In genomic region chr3:87948378-87949265, GRCm38 (mm10) we compare ENCODE assay signal across 8 mouse cellular contexts. TPM values are rescaled to one million over a fixed set of nuclear protein-coding genes. Genes with fewer than 3 reads are reported as not detected.
A peak's percentile ranks its signal among the peaks of the same experiment; 100 is the strongest.
DNase-seq lines count a peak whose midpoint lies in the region; ATAC-seq lines count a peak whose summit lies in the region.

Gene Crabp2 (plus strand): TSS chr3:87948666.

- H3K4me1 ChIP-seq in lung, embryonic 16.5 days (replicated peaks; ENCODE audit: control insufficient read depth, insufficient read depth, low read length), result peaks cover 41% of the 10 kb centered on the region
- H3K4me1 ChIP-seq in intestine, embryonic 14.5 days (replicated peaks; ENCODE audit: control insufficient read depth, insufficient read depth, low read length), result peaks cover 50% of the 10 kb centered on the region

- no peak for DNase-seq in lung, postnatal 10 days
- DNase-seq in embryo, embryonic 9.5 days (ENCODE audit: extremely low spot score), result peak; percentile 87
- peak; percentile 72 for DNase-seq in intestine, embryonic 14.5 days (ENCODE audit: low spot score)
- DNase-seq in naive thymus-derived CD4-positive, alpha-beta T cell, adult 2 months (ENCODE audit: low read depth), result peak; percentile 39
- DNase-seq in layer of hippocampus, adult 9-11 months, result no peak
- no peak for DNase-seq in thymus, postnatal 10 days (ENCODE audit: low spot score in 2 of 2)
- no peak for DNase-seq in layer of hippocampus, postnatal 14 days (ENCODE audit: low spot score in 2 of 2)

- ATAC-seq in lung, embryonic 16.5 days (ENCODE audit: low read depth), result no peak
- no peak; the same call in 1 of the 2 replicates for ATAC-seq in intestine, embryonic 14.5 days (replicated peaks; ENCODE audit: low FRiP score, low TSS enrichment, low read depth)

- H3K4me2 ChIP-seq in lung, embryonic 16.5 days (ENCODE audit: low read depth, low read length), result peak within 1 kb of the TSS; percentile 63
- H3K4me2 ChIP-seq in intestine, embryonic 14.5 days (ENCODE audit: low read length), result peak within 1 kb of the TSS; percentile 63

- WGBS in lung, embryonic 16.5 days, result 5% methylated on average over 35 of the region's 35 CpGs
- WGBS in intestine, embryonic 14.5 days, result 4% methylated on average over 35 of the region's 35 CpGs

- peak within 1 kb of the TSS; percentile 24 for H3K4me3 ChIP-seq in lung, embryonic 16.5 days (ENCODE audit: low read length)
- H3K4me3 ChIP-seq in intestine, embryonic 14.5 days (ENCODE audit: low read depth, low read length), result peak within 1 kb of the TSS; percentile 20

- H3K9me3 ChIP-seq in lung, embryonic 16.5 days (ENCODE audit: control insufficient read depth, low read length), result no peaks in the 10 kb centered on the region
- no peaks in the 10 kb centered on the region for H3K9me3 ChIP-seq in intestine, embryonic 14.5 days (ENCODE audit: control insufficient read depth, low read length)

- H3K27me3 ChIP-seq in lung, embryonic 16.5 days (ENCODE audit: control insufficient read depth, insufficient read depth, low read depth, low read length), result peaks cover 9% of the 10 kb centered on the region
- peaks cover 27% of the 10 kb centered on the region for H3K27me3 ChIP-seq in intestine, embryonic 14.5 days (replicated peaks; ENCODE audit: control insufficient read depth, insufficient read depth, low read length)

- H3K36me3 ChIP-seq in lung, embryonic 16.5 days (ENCODE audit: control insufficient read depth, insufficient read depth, low read length), result no peaks in the 10 kb centered on the region
- H3K36me3 ChIP-seq in intestine, embryonic 14.5 days (ENCODE audit: control insufficient read depth, insufficient read depth, low read length), result no peaks in the 10 kb centered on the region

- H3K27ac ChIP-seq in lung, embryonic 16.5 days (ENCODE audit: low read length), result no peak within 1 kb of the TSS
- no peak within 1 kb of the TSS for H3K27ac ChIP-seq in intestine, embryonic 14.5 days (ENCODE audit: low read depth)

- H3K9ac ChIP-seq in lung, embryonic 16.5 days (ENCODE audit: low read length), result peak within 1 kb of the TSS; percentile 38
- peak within 1 kb of the TSS; percentile 36; the same call in 1 of the 2 replicates for H3K9ac ChIP-seq in intestine, embryonic 14.5 days (ENCODE audit: low read length)

RNA-seq across cellular contexts. Expression of gene Crabp2, which starts in this region (rescaled TPM):
- polyA plus RNA-seq in lung, embryonic 16.5 days (2015; fragmentation: Nextera tagmentation; extraction: Ambion mirVana), result 4.7 and 4.9 TPM in 2 replicates
- polyA plus RNA-seq in intestine, embryonic 14.5 days (2014; fragmentation: Nextera tagmentation; extraction: Ambion mirVana), result 9.7 and 14.4 TPM in 2 replicates
- total RNA-seq in layer of hippocampus, postnatal 14 days (2021), result 1 to 10 TPM; 2.0 to 2.2 TPM

Comparison
In these comparisons a context has a peak if more than half of its experiments do, and no peak if none do; other contexts are left out.
1. DNase-seq: peak in embryo, embryonic 9.5 days (single experiment), intestine, embryonic 14.5 days (single experiment) and naive thymus-derived CD4-positive, alpha-beta T cell, adult 2 months (single experiment); none in lung, postnatal 10 days (single experiment), layer of hippocampus, adult 9-11 months (single experiment), thymus, postnatal 10 days (0 of 2) and layer of hippocampus, postnatal 14 days (0 of 2).